Mouse (Mus musculus): ENCODE measurements around the gene Map4k1.

DNA sequence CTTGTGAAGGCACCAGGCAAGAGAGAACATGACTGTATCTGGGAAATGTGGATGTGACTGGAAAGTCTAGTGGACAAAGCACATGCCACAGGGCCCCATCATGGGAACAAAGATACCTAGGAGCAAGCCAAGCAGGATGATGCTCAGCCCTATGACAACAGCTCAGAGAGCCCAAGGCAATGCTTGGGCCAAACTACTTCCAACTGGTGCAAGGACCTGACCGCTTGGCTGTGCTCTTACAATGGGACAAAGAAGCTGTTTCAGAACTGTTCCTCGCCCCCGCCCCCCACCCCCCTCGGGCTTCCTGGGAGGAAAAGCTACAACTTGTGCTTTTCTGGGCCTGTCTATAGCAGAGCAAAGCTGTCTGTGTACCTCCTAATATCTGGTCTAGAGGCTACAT, 43.2 kb upstream of the Map4k1 start:
- TF ChIP-seq CTCF (IDR thresholded peaks at IDR 0.05; ENCODE audit: control insufficient read depth, insufficient read depth, low read length) (no peak), POLR2A (IDR thresholded peaks at IDR 0.05; ENCODE audit: borderline replicate concordance, control insufficient read depth, low read depth, low read length) (no peak)
